Mouse (Mus musculus) urinary bladder, postnatal 25 days (tissue): Measurements from ENCODE around the gene Irs3.
"Not testable (repeated sequence)": the region's sequence is repeated elsewhere in the genome, so short reads cannot be mapped to it uniquely, and the experiment has no call there.

Experiments used
- DNase-seq: peaks from one replicate; pipeline ENCODE4 v3.0.0; 2022; ENCODE audit warnings: low spot score

Gene Irs3

DNA sequence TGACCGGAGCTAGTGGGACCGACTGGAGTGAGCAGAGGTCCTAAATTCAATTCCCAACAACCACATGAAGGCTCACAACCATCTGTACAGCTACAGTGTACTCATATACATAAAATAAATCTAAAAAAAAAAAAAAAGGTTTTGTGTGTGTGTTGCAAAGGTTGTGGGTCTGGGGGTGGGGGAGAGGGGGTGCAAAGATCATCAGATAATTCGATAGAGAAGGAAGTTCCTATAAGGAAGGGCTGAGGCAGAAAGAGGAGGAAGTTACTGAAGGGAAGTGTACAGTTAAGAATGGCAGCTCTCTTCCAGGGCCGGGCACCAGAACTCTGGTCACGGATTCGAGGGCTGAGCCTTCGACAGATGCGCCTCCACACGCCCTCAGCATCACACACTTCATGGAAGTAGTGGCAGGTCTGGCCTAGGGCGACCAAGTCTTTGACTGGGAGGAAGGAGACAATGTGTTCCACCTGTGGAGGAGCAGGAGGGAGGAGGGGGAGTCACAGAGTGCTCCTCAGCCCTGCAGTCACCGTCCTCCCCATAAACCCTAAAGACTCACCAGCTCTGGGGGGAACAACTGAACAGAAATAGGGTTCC, 21.5 kb downstream of the Irs3 start:
- DNase-seq: no peak

DNA sequence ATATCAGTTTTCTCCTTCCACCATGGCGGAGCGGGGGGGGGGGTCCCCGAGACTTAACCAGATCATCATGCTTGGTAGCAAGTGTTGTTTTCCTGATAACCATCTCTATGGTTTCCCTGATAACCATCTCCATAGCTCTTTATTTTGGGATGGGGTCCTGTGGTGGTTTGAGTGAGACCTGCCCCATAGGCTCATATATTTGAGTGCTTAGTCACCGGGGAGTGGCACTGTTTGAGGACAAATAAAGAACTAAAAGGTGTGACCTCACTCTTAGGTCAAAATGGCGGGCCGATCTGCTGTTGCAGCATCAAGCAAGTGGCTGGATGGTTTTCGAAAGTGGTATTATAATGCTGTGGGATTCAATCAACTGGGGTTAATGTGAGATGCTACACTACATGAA, 30.2 kb downstream of the Irs3 start:
- no peak for DNase-seq

DNA sequence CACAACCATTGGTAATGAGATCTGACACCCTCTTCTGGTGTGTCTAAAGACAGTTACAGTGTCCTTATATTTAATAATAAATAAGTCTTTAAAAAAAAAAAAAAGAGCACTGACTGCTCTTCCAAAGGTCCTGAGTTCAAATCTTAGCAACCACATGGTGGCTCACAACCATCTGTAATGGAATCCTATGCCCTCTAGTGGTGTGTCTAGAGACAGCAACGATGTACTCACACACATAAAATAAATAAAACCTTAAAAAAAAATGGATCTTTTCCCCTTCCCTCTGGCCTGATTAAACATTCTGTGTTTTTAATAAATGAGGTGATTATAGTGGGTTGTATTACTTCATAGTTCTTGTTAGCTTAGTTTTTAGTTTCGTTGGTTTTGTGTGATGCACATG, 30.6 kb downstream of the Irs3 start:
- DNase-seq: not testable (repeated sequence)

DNA sequence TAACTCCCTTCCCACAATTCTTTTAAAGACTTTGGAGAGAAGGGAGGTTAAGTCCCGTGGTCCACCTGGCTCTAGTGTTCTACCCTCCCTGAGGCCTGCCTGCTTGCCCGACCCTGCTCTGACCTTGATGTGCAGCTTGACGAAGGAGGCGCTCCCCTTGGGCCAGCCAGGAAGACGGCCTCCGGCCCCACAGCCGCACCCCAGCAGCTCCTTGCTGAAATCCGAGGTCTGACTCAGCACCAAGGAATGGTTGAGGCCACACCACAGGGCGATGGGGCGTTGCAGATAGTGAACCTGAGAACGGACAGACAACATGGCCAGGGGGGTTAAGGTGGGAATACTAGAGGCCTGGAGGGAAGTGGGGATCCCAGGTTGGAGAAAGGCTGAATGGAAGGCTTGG, 32.0 kb downstream of the Irs3 start, which contains the start of gene Pcolce:
Gene Pcolce (minus strand): TSS at position 235 of the 400 bp plus-strand sequence.
- peak; percentile 59 for DNase-seq

DNA sequence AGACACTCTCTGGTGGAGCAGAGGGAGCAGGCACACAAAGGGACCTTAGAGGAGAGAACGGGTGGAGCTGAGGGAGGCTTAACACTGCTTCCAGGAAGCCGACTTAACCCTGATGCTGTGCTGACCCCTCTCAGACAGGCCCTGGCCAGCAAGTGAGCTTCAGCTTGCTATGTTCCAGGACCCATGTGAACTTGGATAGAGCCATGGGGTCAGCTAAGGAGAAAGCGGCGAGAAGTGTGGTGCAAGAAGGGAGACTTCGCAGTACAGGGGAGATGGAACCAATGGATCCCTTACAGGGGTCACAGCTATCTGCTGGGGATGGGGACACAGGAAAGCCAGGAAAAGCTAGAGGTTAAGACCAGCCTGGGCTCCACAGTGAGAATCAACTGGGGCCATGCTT, 32.4 kb downstream of the Irs3 start:
- no peak for DNase-seq

DNA sequence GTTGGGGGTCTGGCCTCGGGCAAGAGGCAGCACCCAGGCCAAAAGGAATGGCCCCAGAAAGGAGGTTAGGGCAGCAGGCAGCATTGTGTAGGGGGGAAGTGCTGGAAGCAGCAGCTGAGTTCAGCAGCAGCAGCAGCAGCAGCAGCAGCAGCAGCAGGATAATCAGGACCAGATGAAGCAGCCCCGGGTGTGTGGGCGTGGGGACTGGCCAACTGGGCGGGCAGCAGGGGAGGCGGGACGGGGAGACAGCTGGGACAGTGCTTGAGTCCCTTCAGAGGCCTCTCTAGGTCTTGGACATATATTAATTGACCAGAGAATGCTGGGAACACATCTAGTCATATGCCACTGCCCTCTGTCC, 34.3 kb downstream of the Irs3 start:
- peak; percentile 58 for DNase-seq

DNA sequence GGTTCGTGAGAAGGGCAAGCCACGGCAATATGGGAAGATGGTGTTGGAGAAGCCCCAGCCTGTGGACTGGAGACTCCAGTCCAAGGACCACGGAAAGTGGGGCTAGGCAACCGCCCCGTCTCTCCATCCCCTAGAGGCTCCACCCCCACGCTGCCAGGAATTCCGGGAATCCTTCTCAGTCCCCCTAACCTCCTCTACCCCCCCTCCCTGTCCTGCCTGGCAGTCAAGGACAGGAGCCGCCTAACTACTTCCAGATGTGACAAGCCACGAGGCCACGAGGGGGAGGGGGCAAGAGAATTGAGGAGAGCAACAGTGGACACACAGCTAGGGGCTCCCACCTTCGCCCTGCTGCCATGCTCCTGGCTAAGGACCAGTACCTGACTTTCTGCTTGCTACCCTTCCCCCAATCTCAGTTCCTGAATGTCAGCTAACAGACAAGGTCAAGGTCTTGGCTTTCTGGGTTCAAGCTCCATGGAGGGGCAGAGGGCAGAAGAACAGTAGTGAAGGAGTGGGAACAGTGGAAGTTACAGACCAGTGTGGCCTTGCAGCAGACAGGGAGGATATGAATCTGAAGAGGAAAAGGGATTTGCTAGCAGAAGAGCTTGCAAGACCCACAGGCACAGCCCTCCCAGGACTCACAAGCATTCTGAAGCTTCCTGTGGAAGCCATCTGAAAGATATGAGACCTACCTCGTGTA, 34.8 kb downstream of the Irs3 start:
- peak; percentile 63 for DNase-seq

DNA sequence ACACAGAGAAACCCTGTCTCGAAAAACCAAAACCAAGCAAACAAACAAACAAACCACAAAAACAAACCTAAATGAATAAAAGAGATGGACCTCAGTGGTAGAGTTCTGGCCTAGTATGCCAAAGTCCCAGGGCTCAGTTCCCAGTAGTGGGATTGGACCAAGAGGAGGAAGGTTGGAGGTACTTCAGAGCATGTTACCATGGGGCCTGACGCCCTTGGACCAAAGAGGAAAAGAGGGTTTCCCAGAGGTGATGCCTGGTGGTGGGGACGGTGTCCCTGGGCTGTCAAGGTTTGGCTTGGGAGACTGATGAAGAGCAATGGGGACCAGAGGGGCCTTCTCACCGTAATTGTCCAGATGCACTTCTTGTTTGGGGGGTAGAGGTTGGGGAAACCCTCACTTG, 35.5 kb downstream of the Irs3 start:
- DNase-seq: no peak

DNA sequence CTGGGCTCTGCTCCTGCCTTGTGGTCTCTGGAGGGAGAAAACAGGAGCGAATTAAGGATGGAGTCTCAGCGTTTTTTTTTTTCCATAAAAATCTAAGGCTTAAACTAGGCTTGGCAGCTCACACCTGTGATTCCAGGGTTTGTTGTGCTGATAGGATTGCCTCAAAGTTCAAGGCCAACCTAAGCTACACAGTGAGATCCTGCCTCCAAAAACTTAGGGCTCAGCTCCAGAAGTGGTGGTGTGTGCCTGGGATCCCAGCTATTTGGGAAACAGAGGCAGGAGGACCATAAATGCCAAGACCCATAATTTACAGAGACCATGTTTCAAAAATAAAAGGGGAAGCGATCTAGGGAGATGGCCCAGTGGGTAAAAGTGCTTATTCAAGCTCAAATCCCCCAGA, 36.2 kb downstream of the Irs3 start:
- DNase-seq: no peak

DNA sequence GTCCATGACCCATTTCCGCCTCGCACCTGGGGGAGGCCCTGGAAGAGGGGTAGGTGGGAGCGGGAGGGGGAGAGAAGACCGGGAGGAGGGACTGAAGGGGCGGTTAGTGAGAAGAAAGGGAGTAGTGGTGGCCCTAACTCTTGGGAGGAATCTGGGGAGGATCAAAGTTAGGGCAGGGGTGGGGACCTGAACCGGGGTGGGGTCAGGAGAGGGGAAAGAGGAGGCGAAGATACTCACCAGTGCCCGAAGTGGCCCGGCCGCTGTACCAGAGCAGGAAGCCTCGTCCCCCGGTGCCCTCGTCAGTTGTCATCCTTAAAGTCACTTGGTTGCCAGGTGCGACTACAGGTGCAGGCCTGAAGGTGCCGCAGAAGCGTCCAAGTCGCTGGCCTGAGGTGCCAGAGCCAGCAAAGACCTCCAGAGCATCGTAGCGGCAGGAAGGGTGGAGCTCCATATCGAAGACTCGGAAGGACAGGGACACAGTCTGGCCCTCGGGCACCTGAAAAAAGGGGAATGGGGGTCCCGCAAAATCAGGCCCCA, 36.8 kb downstream of the Irs3 start:
- no peak for DNase-seq

DNA sequence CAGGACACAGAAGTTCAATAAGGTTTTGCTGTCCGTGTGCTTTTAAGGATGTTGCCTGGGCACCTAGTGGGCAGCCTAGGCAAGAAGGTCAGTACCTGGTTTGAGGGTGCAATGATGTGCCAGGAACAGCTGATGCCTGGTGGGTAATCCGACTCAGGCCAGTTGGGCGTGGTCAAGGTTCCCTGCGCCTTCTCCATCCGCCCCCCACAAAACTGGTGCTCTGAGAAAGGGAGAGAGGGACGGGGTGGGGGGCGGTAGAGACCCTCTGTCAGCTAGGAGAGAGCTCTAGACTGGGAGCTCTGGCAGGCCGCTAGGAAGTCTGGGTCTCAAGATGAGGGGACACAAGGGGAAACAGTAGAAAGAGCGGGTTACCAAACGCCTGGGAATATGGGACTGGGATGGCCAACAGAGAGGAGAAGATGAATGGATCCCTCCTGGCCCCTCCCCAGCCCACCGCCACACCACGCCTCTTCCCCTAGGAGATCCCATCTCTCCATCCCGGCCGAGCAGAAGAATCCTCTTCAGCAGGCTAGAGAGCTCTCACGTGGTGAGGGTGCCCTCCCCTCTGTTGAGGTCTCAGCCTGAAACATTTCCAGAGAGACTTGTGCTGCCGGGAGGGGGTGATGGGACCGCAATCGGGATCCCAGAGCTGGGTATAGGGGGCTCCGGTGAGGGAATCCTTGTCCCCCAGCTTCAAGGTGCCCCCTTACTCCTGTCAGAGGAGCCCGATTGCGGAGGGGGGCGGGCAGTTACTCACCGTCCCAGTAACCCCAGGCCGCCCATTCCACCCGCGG, 37.5 kb downstream of the Irs3 start:
- DNase-seq: no peak

DNA sequence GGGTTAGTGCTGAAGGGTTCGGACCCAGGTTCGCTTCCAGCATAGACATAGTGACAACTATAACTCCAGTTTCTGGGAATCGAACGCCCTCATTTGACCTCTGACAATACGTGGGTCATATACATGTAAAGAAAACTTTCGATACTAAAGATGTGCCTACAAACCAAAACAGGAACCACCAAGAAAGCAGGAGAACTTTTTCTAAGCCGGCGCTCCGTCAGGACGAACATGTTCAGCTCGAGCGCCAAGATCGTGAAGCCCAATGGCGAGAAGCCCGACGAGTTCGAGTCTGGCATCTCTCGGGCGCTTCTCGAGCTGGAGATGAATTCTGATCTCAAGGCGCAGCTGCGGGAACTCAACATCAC, 44.2 kb downstream of the Irs3 start:
- no peak for DNase-seq

DNA sequence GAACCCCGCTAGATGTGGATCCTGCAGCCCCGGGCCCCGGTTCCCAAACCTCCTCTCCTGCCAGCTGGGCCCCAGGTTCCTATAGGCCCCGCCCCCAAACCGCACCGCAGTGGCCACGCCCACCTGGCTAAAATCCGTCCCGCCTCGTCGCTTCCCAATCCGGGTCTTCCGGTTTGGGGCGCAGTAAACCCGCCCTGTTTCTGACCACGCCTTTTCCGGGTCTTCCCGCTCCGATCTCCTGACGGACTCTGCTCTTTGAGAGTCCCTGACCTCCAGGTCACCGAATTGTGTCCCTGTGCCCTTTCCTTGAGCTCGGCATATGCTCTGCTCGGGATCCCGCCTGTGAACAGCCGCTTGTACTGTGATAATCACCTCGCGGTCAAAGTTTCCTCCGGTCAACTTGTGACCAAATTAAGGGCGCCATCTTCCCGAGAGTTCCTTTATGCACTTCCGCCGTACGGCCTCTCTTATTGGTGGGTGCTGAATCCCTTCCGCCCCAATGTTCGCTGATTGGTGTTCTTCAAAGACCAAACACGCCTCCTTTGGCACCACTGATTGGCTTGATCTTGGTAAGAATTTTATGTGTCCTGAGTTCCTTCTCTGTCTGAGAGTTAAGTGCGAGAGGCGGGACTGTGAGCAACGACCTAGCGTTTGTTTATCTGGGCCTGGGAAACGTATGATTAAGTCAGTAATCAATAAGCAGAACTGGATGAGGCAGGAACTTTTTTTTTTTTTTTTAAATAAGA, 44.7 kb downstream of the Irs3 start, which contains the start of gene Mospd3:
Gene Mospd3 (minus strand): TSS at position 440 of the 746 bp plus-strand sequence.
- DNase-seq: peak; percentile 97

DNA sequence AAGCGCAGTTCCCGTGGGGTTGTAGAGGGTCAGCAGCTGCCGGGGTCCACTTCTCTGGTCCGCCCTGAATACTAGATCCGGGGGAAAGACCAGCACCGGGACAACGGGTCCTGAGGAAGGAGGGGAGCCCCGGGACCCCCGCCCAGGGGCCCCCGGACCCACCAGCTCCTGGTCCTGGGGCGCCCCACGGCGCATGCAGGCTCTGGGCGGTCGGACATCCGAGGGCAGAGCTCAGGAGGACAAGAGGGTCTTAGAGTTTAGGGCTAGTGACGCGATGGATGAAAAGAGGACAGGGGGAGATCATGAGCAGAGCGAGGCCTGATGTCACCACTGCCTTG, 45.3 kb downstream of the Irs3 start:
- no peak for DNase-seq

DNA sequence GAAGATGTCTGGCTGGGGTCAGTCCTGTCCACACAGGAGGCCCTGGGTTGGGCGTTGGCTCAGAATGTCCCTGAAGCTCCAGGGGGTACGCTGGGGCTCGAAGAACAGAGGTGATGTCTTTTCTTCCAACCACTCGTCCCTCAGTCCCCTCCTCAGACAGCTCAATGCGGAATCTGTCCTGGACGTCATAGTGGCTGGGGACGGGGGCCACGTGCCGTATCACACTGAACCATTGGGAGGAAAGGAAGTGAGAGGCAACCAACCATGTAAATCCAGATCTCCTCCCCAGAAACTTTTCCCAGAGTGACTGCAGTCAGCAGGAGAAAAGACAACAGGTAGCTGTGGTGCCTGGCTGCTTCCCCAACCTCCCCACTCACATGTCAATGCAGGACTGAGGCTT, 45.9 kb downstream of the Irs3 start:
- no peak for DNase-seq

DNA sequence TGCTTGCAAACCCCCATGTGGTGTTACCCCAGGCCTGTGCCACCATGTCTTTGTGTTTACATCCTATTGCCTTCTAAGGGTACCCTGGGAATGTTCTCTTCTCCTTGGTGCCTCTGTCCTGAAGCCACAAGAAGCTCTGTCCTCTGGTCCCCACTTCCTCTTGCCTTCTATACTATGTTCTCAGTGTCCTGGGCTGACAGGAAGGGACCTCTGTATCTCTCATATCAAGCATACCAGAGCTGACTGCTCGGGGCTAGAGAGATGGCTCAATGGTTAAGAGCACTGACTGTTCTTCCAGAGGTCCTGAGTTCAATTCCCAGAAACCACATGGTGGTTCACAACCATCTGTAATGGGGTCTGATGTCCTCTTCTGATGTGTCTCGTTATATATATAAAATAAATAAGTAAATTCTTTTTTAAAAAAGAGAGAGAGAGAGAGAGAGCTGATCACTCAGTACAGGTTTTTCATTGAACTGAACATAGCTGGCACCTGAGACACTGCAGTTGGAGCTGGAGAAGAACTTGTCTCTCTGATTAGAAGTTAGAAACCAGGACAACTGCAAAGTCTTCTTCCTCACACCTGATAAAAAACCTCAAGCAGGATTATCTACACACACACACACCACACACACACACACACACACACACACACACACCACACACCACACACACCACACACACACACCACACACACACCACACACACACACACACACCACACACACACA, 47.3 kb downstream of the Irs3 start:
- no peak for DNase-seq

DNA sequence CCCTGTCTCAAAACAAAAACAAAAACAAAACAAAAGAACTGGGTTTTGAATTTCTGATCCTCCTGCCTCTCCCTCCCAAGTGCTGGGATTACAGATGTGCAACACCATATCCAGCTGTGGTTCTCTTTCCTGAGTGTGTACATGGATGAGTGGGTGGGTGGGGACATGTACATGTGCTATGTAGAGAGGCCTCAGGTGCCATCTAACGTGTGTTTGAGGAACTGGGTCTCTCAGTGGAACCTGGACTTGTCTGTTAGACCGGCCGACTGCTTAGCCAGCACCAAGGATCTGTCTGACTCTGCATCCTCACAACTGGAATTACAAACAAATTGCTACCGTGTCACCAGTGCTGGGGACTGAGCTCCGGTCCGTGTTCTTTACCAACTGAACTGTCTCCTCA, 47.9 kb downstream of the Irs3 start:
- DNase-seq: no peak

DNA sequence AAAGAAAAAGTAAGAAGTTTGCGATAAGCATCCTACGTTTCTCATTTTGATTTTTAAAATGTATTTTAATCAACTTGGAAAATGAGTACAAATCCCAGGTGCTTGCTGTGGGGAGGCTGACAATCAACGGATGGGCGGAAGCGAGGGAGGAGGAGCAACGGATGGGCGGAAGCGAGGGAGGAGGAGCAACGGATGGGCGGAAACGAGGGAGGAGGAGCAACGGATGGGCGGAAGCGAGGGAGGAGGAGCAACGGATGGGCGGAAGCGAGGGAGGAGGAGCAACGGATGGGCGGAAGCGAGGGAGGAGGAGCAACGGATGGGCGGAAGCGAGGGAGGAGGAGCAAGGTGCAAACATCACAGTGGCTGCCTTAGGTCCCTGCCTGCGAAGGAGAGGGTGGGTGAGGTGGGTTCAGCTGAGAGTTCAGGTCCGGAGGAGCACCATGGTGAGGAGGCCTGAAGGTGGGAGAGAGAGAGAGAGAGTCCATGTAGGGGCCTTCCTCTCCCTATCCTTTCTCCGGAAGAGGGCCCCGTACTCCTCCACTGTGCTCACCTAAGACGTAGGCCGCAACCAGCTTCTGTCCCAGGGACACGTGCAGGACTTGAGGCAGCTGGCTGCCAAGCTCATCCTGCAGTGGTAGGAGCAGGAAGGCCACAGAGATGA, 48.8 kb downstream of the Irs3 start:
- DNase-seq: no peak

DNA sequence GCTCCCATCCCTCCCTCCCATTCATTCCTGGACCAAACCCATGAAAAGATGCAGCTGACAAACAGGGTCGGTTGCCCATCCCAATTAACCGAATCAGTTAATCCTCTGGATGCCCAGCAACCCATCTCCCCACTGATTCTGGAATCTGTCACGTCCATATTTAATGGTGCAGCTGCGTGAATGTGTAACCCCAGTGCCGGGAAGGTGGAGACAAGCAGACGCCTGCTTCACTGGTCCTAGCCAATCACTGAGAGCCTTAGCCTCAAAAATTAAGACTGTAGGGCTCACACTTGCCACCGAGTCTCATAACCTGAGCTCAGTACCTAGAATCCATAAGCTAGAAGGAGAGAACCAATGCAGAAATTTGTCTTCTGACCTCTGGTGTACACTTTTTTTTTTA, 49.6 kb downstream of the Irs3 start:
- DNase-seq: no peak
